Mouse (Mus musculus) cerebellum, adult 2 months (tissue): ENCODE measurements around the gene T2.

Experiments
- CTCF ChIP-seq: fragments of 200-500 bp; IDR thresholded peaks from 2 replicates; pipeline ENCODE4 v1.5.1; 2011; ENCODE audit warnings: low read depth, mild to moderate bottlenecking, control low read depth, low read length, moderate library complexity, borderline replicate concordance; ENCODE audit not compliant: insufficient read depth
- POLR2A ChIP-seq: fragments of 200-500 bp; IDR thresholded peaks from 2 replicates; pipeline ENCODE4 v1.6.1; 2011; ENCODE audit warnings: low read length, control low read depth, borderline replicate concordance; ENCODE audit not compliant: insufficient read depth

- TF ChIP-seq POLR2A, result no peak
- TF ChIP-seq CTCF, result peak; percentile 15; the same call in 1 of the 2 replicates
Observed at GRCm38 (mm10) chr17:8420739-8421138, 64.9 kb downstream of the T2 start.
